Mouse (Mus musculus) lung, adult 2 months (tissue): ENCODE results near the gene Ryr1.

ENCODE experiments used
- CTCF ChIP-seq: fragments of 200-500 bp; IDR thresholded peaks from 2 replicates; pipeline ENCODE4 v1.5.1; 2011; ENCODE audit warnings: mild to moderate bottlenecking, low read length, control low read depth; ENCODE audit not compliant: insufficient read depth
- POLR2A ChIP-seq: fragments of 200-500 bp; IDR thresholded peaks from 2 replicates; pipeline ENCODE4 v1.6.1; 2011; ENCODE audit warnings: low read depth, mild to moderate bottlenecking, control low read depth, low read length, borderline replicate concordance; ENCODE audit errors: extremely low read depth

DNA sequence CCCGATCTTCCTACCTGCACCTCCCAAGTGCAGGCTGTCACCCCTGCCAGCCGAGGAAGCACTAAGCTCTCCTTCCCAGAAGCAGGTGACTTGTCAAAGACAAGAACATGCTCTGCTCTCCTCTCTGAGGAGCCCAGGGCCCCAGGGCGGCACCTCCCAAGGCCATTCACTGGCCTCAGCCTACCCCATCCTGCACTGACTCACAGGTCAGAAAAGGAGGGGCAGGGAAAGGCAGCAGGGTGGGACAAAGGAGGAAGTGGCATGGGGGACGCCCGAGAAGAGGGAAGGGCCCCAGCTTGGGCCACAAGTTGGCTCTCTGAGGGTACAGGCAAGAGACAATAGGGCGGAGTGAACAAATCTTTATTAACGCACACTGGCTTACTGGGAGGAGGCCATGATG, 153.9 kb downstream of the Ryr1 start:
- TF ChIP-seq POLR2A, result no peak
- no peak for TF ChIP-seq CTCF
